Mouse (Mus musculus) limb, embryonic 13.5 days (tissue): ENCODE measurements around the gene Duoxa2. TPM values are rescaled to one million over a fixed set of nuclear protein-coding genes. Genes with fewer than 3 reads are reported as not detected.
A peak's percentile ranks its signal among the peaks of the same experiment; 100 is the strongest.
"Not testable (repeated sequence)": the region's sequence is repeated elsewhere in the genome, so short reads cannot be mapped to it uniquely, and the experiment has no call there.

Source experiments
- ATAC-seq: fragments of 200-750 bp; cut with Nextera tagmentation; 2 replicates; pipeline ENCODE4 v1.8.0; 2017; ENCODE audit warnings: low read depth, moderate number of reproducible peaks, moderate TSS enrichment; ENCODE audit not compliant: low FRiP score
- H3K27ac ChIP-seq: fragments of 300-500 bp; sonication (generic); 2 replicates; pipeline ENCODE4 v1.5.1; 2015; ENCODE audit warnings: inconsistent platforms, mild to moderate bottlenecking, moderate library complexity
- H3K27me3 ChIP-seq: fragments of 300-500 bp; sonication (generic); 2 replicates; pipeline ENCODE4 v1.6.1; 2015; ENCODE audit warnings: mild to moderate bottlenecking, inconsistent platforms
- H3K36me3 ChIP-seq: fragments of 300-500 bp; sonication (generic); 2 replicates; pipeline ENCODE4 v1.6.1; 2015; ENCODE audit warnings: inconsistent platforms, mild to moderate bottlenecking, moderate library complexity
- H3K4me1 ChIP-seq: fragments of 300-500 bp; sonication (generic); 2 replicates; pipeline ENCODE4 v1.6.1; 2015; ENCODE audit warnings: inconsistent platforms
- H3K4me2 ChIP-seq: fragments of 300-500 bp; sonication (generic); replicated peaks from 2 replicates; pipeline ENCODE4 v1.6.1; 2015; ENCODE audit warnings: inconsistent platforms, mild to moderate bottlenecking, moderate library complexity
- H3K4me3 ChIP-seq: fragments of 300-500 bp; sonication (generic); 2 replicates; pipeline ENCODE4 v1.5.1; 2015; ENCODE audit warnings: moderate library complexity, mild to moderate bottlenecking, inconsistent platforms
- H3K9ac ChIP-seq: fragments of 300-500 bp; sonication (generic); 2 replicates; pipeline ENCODE4 v1.6.1; 2015; ENCODE audit warnings: mild to moderate bottlenecking, inconsistent platforms
- H3K9me3 ChIP-seq: fragments of 300-500 bp; sonication (generic); 2 replicates; pipeline ENCODE4 v1.6.1; 2016; ENCODE audit warnings: inconsistent platforms
- WGBS: fragments of 180-500 bp; shearing (Covaris S2); methylation state at CpG from one replicate; pipeline ENCODE4 v1.1.7; 2015; 5-methylcytosine and 5-hydroxymethylcytosine counted together
- polyA plus RNA-seq: library from polyadenylated mRNA; unstranded; fragments of >200 nt; fragmentation: Nextera tagmentation; extraction: Ambion mirVana; gene quantifications from 2 replicates; pipeline ENCODE4 v1.2.1, GENCODE M21; 2015

The Duoxa2 gene
- polyA plus RNA-seq, 1 experiment from 2014 or later = 0.20 TPM

- 77% methylated on average over 6 of the region's 6 CpGs for WGBS
- Histone ChIP-seq H3K27me3 (no peaks in the 10 kb centered on the region), H3K36me3 (no peaks in the 10 kb centered on the region), H3K4me1 (peaks cover 18% of the 10 kb centered on the region), H3K4me2 (no peak overlapping the region), H3K27ac (no peak overlapping the region; the same call in 1 of the 2 replicates), H3K4me3 (no peak overlapping the region), H3K9me3 (no peaks in the 10 kb centered on the region), H3K9ac (no peak overlapping the region)
- ATAC-seq = no peak
These were observed 46.6 kb downstream of the Duoxa2 start for GRCm38 (mm10) chr2:122345106-122345893.

- not testable (repeated sequence) for H3K27ac ChIP-seq, H3K9me3 ChIP-seq, H3K9ac ChIP-seq, H3K27me3 ChIP-seq, H3K4me3 ChIP-seq, H3K36me3 ChIP-seq, ATAC-seq, H3K4me2 ChIP-seq
- peaks cover 20% of the 10 kb centered on the region for H3K4me1 ChIP-seq
- WGBS = 91% methylated on average over 6 of the region's 6 CpGs
These were observed 47.5 kb downstream of the Duoxa2 start for GRCm38 (mm10) chr2:122346164-122346563.

GRCm38 (mm10) chr2:122347257-122347656, 48.6 kb downstream of the Duoxa2 start:
- 93% methylated on average over 3 of the region's 3 CpGs for WGBS
- no peaks in the 10 kb centered on the region for H3K27me3 ChIP-seq
- H3K4me2 ChIP-seq = no peak overlapping the region
- no peaks in the 10 kb centered on the region for H3K9me3 ChIP-seq
- no peaks in the 10 kb centered on the region for H3K36me3 ChIP-seq
- H3K4me1 ChIP-seq = peaks cover 31% of the 10 kb centered on the region
- H3K27ac ChIP-seq = no peak overlapping the region
- ATAC-seq = no peak
- no peak overlapping the region for H3K4me3 ChIP-seq
- H3K9ac ChIP-seq = no peak overlapping the region

DNA sequence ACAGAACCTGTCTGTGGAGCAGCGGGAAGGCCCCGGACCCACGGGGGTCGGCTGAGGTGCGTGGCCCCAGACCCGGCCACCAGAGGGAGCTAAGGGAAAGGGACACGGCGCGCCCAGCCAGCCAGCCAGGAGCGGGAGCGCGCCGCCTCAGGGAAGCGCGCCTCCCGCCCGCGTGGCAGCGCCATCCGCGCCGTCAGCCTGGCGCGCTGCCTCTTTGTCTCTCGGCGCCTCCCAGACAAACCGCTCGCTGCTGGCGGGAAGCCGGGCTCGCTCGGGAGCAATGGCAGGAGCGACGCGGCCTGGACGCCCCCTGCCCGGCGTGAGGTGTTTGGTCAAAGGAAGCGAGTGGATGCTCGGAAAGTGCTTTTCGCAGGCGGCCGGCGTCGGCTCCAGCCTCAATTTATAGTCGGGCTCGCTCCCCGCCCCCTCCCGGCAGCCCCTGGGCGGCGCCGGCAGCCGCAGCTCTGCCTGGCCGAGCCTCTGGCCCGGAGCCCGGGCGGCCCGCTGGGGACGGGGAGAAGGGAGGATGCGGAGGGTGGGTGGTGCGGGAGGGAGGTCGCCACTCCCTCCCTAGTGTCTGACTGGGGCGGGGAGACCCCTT, 49.9 kb downstream of the Duoxa2 start:
- WGBS = 0% methylated on average over 46 of the region's 63 CpGs
- peaks cover 31% of the 10 kb centered on the region for H3K4me1 ChIP-seq
- H3K27me3 ChIP-seq = no peaks in the 10 kb centered on the region
- H3K4me3 ChIP-seq = peak overlapping the region; percentile 58
- H3K9ac ChIP-seq = peak overlapping the region; percentile 88
- peak overlapping the region; percentile 98 for H3K27ac ChIP-seq
- no peaks in the 10 kb centered on the region for H3K9me3 ChIP-seq
- ATAC-seq = peak; percentile 86
- H3K36me3 ChIP-seq = peaks cover 9% of the 10 kb centered on the region
- H3K4me2 ChIP-seq = peak overlapping the region; percentile 75

- Histone ChIP-seq H3K27me3 (no peaks in the 10 kb centered on the region), H3K4me3 (peak overlapping the region; percentile 58), H3K4me2 (peak overlapping the region; percentile 75), H3K27ac (peak overlapping the region; percentile 98), H3K36me3 (peaks cover 15% of the 10 kb centered on the region), H3K4me1 (peaks cover 31% of the 10 kb centered on the region), H3K9me3 (no peaks in the 10 kb centered on the region), H3K9ac (peak overlapping the region; percentile 88)
- peak; percentile 39 for ATAC-seq
- 13% methylated on average over 14 of the region's 14 CpGs for WGBS
These were observed 50.6 kb downstream of the Duoxa2 start for GRCm38 (mm10) chr2:122349136-122349785.

- no peak for ATAC-seq
- H3K4me3 ChIP-seq = no peak overlapping the region
- no peak overlapping the region for H3K9ac ChIP-seq
- WGBS = 64% methylated on average over 5 of the region's 5 CpGs
- H3K4me1 ChIP-seq = peaks cover 31% of the 10 kb centered on the region
- no peaks in the 10 kb centered on the region for H3K27me3 ChIP-seq
- H3K4me2 ChIP-seq = no peak overlapping the region
- no peaks in the 10 kb centered on the region for H3K9me3 ChIP-seq
- peak overlapping the region; percentile 65; the same call in 1 of the 2 replicates for H3K27ac ChIP-seq
- H3K36me3 ChIP-seq = peaks cover 33% of the 10 kb centered on the region
These were observed 52.6 kb downstream of the Duoxa2 start for GRCm38 (mm10) chr2:122351156-122351930.

GRCm38 (mm10) chr2:122351931-122352329, 53.2 kb downstream of the Duoxa2 start:
- Histone ChIP-seq H3K4me1 (peaks cover 31% of the 10 kb centered on the region), H3K9me3 (no peaks in the 10 kb centered on the region), H3K27me3 (no peaks in the 10 kb centered on the region), H3K27ac (peak overlapping the region; percentile 65; the same call in 1 of the 2 replicates), H3K36me3 (peaks cover 39% of the 10 kb centered on the region), H3K9ac (no peak overlapping the region), H3K4me2 (no peak overlapping the region), H3K4me3 (no peak overlapping the region)
- WGBS = 63% methylated on average over 4 of the region's 4 CpGs
- ATAC-seq = no peak

Other genes with a start within 250 kb of the Duoxa2 start
- gene Spg11, start 180.5 kb upstream of the Duoxa2 start, polyA plus RNA-seq = 8.1 and 9.4 TPM in 2 replicates
- gene B2m, start 151.2 kb upstream of the Duoxa2 start, polyA plus RNA-seq = 212 and 235 TPM in 2 replicates
- gene Trim69, start 138.2 kb upstream of the Duoxa2 start, polyA plus RNA-seq = 0.14 TPM in 1 of 2 replicates, not detected in the other
- 0.08 TPM in 1 of 2 replicates, not detected in the other for gene Patl2, start 112.7 kb upstream of the Duoxa2 start, polyA plus RNA-seq
- gene Terb2, start 112.6 kb upstream of the Duoxa2 start, polyA plus RNA-seq = not detected in 2 replicates
- gene Sord, start 64.2 kb upstream of the Duoxa2 start, polyA plus RNA-seq = 22.7 and 22.9 TPM in 2 replicates
- 0.03 and 0.08 TPM in 2 replicates for gene Duox2, start 451 bp upstream of the Duoxa2 start, polyA plus RNA-seq
- gene Duoxa1, start 14.8 kb downstream of the Duoxa2 start, polyA plus RNA-seq = 1.7 and 3.5 TPM in 2 replicates
- gene Duox1, start 16.8 kb downstream of the Duoxa2 start, polyA plus RNA-seq = 0.74 and 0.87 TPM in 2 replicates
- 4.2 and 6.0 TPM in 2 replicates for gene Shf, start 70.3 kb downstream of the Duoxa2 start, polyA plus RNA-seq
- 0.15 and 0.29 TPM in 2 replicates for gene Slc28a2, start 127.6 kb downstream of the Duoxa2 start, polyA plus RNA-seq
- gene Gm14085, start 186.0 kb downstream of the Duoxa2 start, polyA plus RNA-seq = not detected in 2 replicates